Mouse (Mus musculus): ENCODE measurements at regions not wholly inside any gene's neighbourhood (a gene's known extent, or its start where the extent isn't known, plus 50 kb on each side); places are given as distances from the start of the nearest gene placed in this dataset.

DNA sequence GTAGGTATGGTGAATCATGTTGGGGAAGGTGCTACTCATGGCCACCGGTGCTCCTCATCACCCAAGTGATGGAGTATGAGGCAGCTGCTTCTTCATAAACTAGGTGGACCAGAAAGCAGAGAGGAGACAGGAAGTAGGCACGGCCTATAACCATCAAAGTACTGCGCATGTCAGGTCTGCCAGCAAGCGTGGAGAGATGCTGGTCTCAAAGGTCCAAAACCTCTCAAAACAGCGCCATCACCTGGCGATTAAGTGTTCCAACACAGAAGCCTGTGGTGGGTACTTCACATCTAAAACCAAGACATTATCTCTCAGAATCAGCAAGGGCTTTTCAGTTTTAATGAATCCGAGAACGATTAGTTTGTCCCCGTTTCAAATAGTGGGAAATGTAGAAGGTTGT lies 103.1 kb upstream of the Tmpo start:
- TF ChIP-seq CTCF (IDR thresholded peaks at IDR 0.05; ENCODE audit: low read depth) (no peak), EP300 (IDR thresholded peaks at IDR 0.05; ENCODE audit: low read depth) (no peak)
